Mouse (Mus musculus) midbrain, embryonic 16.5 days (tissue): ENCODE data around the gene Hif3a. TPM values are rescaled to one million over a fixed set of nuclear protein-coding genes. Genes with fewer than 3 reads are reported as not detected.

ENCODE experiments used
- ATAC-seq: fragments of 200-750 bp; cut with Nextera tagmentation; 2 replicates; pipeline ENCODE4 v1.8.0; 2017; ENCODE audit warnings: moderate TSS enrichment
- H3K27ac ChIP-seq: fragments of 300-500 bp; sonication (generic); 2 replicates; pipeline ENCODE4 v1.5.1; 2014; ENCODE audit warnings: mild to moderate bottlenecking, low read length, mixed read lengths
- H3K27me3 ChIP-seq: fragments of 300-500 bp; sonication (generic); 2 replicates; pipeline ENCODE4 v1.6.1; 2014; ENCODE audit warnings: low read depth, low read length, mixed read lengths; ENCODE audit not compliant: control insufficient read depth, insufficient read depth
- H3K36me3 ChIP-seq: fragments of 300-500 bp; sonication (generic); 2 replicates; pipeline ENCODE4 v1.6.1; 2014; ENCODE audit warnings: mild to moderate bottlenecking, low read length, moderate library complexity, mixed read lengths; ENCODE audit not compliant: control insufficient read depth, insufficient read depth
- H3K4me1 ChIP-seq: fragments of 300-500 bp; sonication (generic); 2 replicates; pipeline ENCODE4 v1.6.1; 2014; ENCODE audit warnings: mild to moderate bottlenecking, low read length, mixed read lengths; ENCODE audit not compliant: control insufficient read depth, insufficient read depth
- H3K4me2 ChIP-seq: fragments of 300-500 bp; sonication (generic); 2 replicates; pipeline ENCODE4 v1.6.1; 2014; ENCODE audit warnings: mild to moderate bottlenecking, low read length, mixed read lengths
- H3K4me3 ChIP-seq: fragments of 300-500 bp; sonication (generic); 2 replicates; pipeline ENCODE4 v1.5.1; 2014; ENCODE audit warnings: low read depth, mild to moderate bottlenecking, low read length, moderate library complexity, mixed read lengths
- H3K9ac ChIP-seq: fragments of 300-500 bp; sonication (generic); 2 replicates; pipeline ENCODE4 v1.6.1; 2014; ENCODE audit warnings: low read depth, low read length, mixed read lengths
- H3K9me3 ChIP-seq: fragments of 300-500 bp; sonication (generic); replicated peaks from 2 replicates; pipeline ENCODE4 v1.6.1; 2014; ENCODE audit warnings: mild to moderate bottlenecking, low read length, mixed read lengths; ENCODE audit not compliant: control insufficient read depth, poor library complexity, severe bottlenecking
- WGBS: fragments of 180-500 bp; shearing (Covaris S2); extraction: QIAGEN DNeasy Blood & Tissue Kit; methylation state at CpG from one replicate; pipeline ENCODE4 v1.1.7; 2014; 5-methylcytosine and 5-hydroxymethylcytosine counted together
- polyA plus RNA-seq: library from polyadenylated mRNA; unstranded; fragments of >200 nt; fragmentation: Nextera tagmentation; extraction: Ambion mirVana; gene quantifications from 2 replicates; pipeline ENCODE4 v1.2.1, GENCODE M21; 2015

The Hif3a gene
- polyA plus RNA-seq, 1 experiment from 2014 or later = 5.7 TPM

GRCm38 (mm10) chr7:17050491-17050890 lies 11.7 kb downstream of the Hif3a start:
- WGBS = 70% methylated on average over 11 of the region's 11 CpGs
- H3K9me3 ChIP-seq = no peaks in the 10 kb centered on the region
- no peak overlapping the region for H3K27ac ChIP-seq
- no peaks in the 10 kb centered on the region; the same call in 1 of the 2 replicates for H3K4me1 ChIP-seq
- H3K27me3 ChIP-seq = no peaks in the 10 kb centered on the region
- no peak overlapping the region for H3K4me2 ChIP-seq
- no peak overlapping the region for H3K9ac ChIP-seq
- ATAC-seq = no peak
- H3K4me3 ChIP-seq = no peak overlapping the region
- no peaks in the 10 kb centered on the region for H3K36me3 ChIP-seq

- ATAC-seq = no peak
- WGBS = 85% methylated on average over 10 of the region's 10 CpGs
- H3K27ac ChIP-seq = no peak overlapping the region
These were observed 13.6 kb downstream of the Hif3a start for GRCm38 (mm10) chr7:17048431-17049190.

GRCm38 (mm10) chr7:17047041-17047682 lies 15.1 kb downstream of the Hif3a start:
- ATAC-seq = no peak
- no peak overlapping the region for H3K4me3 ChIP-seq
- no peaks in the 10 kb centered on the region for H3K27me3 ChIP-seq
- no peaks in the 10 kb centered on the region for H3K36me3 ChIP-seq
- 82% methylated on average over 5 of the region's 5 CpGs for WGBS
- no peak overlapping the region for H3K27ac ChIP-seq
- no peak overlapping the region for H3K4me2 ChIP-seq
- H3K9me3 ChIP-seq = no peaks in the 10 kb centered on the region
- no peak overlapping the region for H3K9ac ChIP-seq
- H3K4me1 ChIP-seq = no peaks in the 10 kb centered on the region; the same call in 1 of the 2 replicates

More at GRCm38 (mm10) chr7:17048431-17049190, 13.6 kb downstream of the Hif3a start:
- Histone ChIP-seq H3K27me3 (no peaks in the 10 kb centered on the region), H3K4me1 (no peaks in the 10 kb centered on the region; the same call in 1 of the 2 replicates), H3K9me3 (no peaks in the 10 kb centered on the region), H3K9ac (no peak overlapping the region), H3K36me3 (no peaks in the 10 kb centered on the region), H3K4me2 (no peak overlapping the region), H3K4me3 (no peak overlapping the region)

GRCm38 (mm10) chr7:17045743-17046142 lies 16.5 kb downstream of the Hif3a start:
- Histone ChIP-seq H3K4me3 (no peak overlapping the region), H3K27ac (no peak overlapping the region), H3K4me2 (no peak overlapping the region), H3K27me3 (no peaks in the 10 kb centered on the region), H3K4me1 (no peaks in the 10 kb centered on the region), H3K9me3 (no peaks in the 10 kb centered on the region), H3K9ac (no peak overlapping the region), H3K36me3 (no peaks in the 10 kb centered on the region)
- ATAC-seq = no peak
- WGBS = 37% methylated on average over 1 of the region's 1 CpGs

- no peak for ATAC-seq
- H3K27ac ChIP-seq = no peak overlapping the region
- no peaks in the 10 kb centered on the region for H3K27me3 ChIP-seq
- no peak overlapping the region for H3K4me2 ChIP-seq
- H3K36me3 ChIP-seq = no peaks in the 10 kb centered on the region
- no peaks in the 10 kb centered on the region for H3K4me1 ChIP-seq
- H3K9me3 ChIP-seq = no peaks in the 10 kb centered on the region
- 93% methylated on average over 7 of the region's 7 CpGs for WGBS
- H3K9ac ChIP-seq = no peak overlapping the region
- H3K4me3 ChIP-seq = no peak overlapping the region
These were observed 22.9 kb downstream of the Hif3a start for GRCm38 (mm10) chr7:17039373-17039772.

GRCm38 (mm10) chr7:17038018-17038695 lies 24.1 kb downstream of the Hif3a start:
- H3K9ac ChIP-seq = no peak overlapping the region
- no peak overlapping the region for H3K4me2 ChIP-seq
- H3K9me3 ChIP-seq = no peaks in the 10 kb centered on the region
- peak; percentile 70 for ATAC-seq
- H3K36me3 ChIP-seq = no peaks in the 10 kb centered on the region
- no peaks in the 10 kb centered on the region for H3K4me1 ChIP-seq
- H3K27ac ChIP-seq = no peak overlapping the region
- 21% methylated on average over 9 of the region's 9 CpGs for WGBS
- H3K27me3 ChIP-seq = no peaks in the 10 kb centered on the region
- no peak overlapping the region for H3K4me3 ChIP-seq

GRCm38 (mm10) chr7:17030239-17030638 lies 32.0 kb downstream of the Hif3a start:
- H3K36me3 ChIP-seq = no peaks in the 10 kb centered on the region
- H3K4me2 ChIP-seq = no peak overlapping the region
- H3K27ac ChIP-seq = no peak overlapping the region
- no peaks in the 10 kb centered on the region for H3K9me3 ChIP-seq
- no peak for ATAC-seq
- H3K9ac ChIP-seq = no peak overlapping the region
- no peak overlapping the region for H3K4me3 ChIP-seq
- no peaks in the 10 kb centered on the region for H3K27me3 ChIP-seq
- 86% methylated on average over 7 of the region's 7 CpGs for WGBS
- peaks cover 18% of the 10 kb centered on the region for H3K4me1 ChIP-seq

- no peak overlapping the region for H3K4me2 ChIP-seq
- H3K4me1 ChIP-seq = peaks cover 18% of the 10 kb centered on the region
These were observed 33.3 kb downstream of the Hif3a start for GRCm38 (mm10) chr7:17028923-17029322.

More at GRCm38 (mm10) chr7:17028923-17029322, 33.3 kb downstream of the Hif3a start:
- WGBS = 86% methylated on average over 7 of the region's 7 CpGs
- Histone ChIP-seq H3K9me3 (no peaks in the 10 kb centered on the region), H3K9ac (no peak overlapping the region), H3K36me3 (no peaks in the 10 kb centered on the region), H3K4me3 (no peak overlapping the region), H3K27me3 (no peaks in the 10 kb centered on the region), H3K27ac (no peak overlapping the region)
- ATAC-seq = no peak
